Mouse (Mus musculus) kidney, embryonic 16.5 days (tissue): ENCODE results near the gene Trim62. TPM values are rescaled to one million over a fixed set of nuclear protein-coding genes. Genes with fewer than 3 reads are reported as not detected.

ENCODE experiments used
- ATAC-seq: fragments of 200-750 bp; cut with Nextera tagmentation; 2 replicates; pipeline ENCODE4 v1.8.0; 2017; ENCODE audit warnings: moderate TSS enrichment; ENCODE audit not compliant: low FRiP score, low TSS enrichment
- H3K27ac ChIP-seq: fragments of 300-500 bp; sonication (generic); 2 replicates; pipeline ENCODE4 v1.5.1; 2014; ENCODE audit warnings: low read length
- H3K27me3 ChIP-seq: fragments of 300-500 bp; sonication (generic); 2 replicates; pipeline ENCODE4 v1.6.1; 2014; ENCODE audit warnings: low read length, control low read depth, mixed read lengths; ENCODE audit not compliant: insufficient read depth
- H3K36me3 ChIP-seq: fragments of 300-500 bp; sonication (generic); 2 replicates; pipeline ENCODE4 v1.6.1; 2014; ENCODE audit warnings: low read length, control low read depth, mixed read lengths; ENCODE audit not compliant: insufficient read depth
- H3K4me1 ChIP-seq: fragments of 300-500 bp; sonication (generic); 2 replicates; pipeline ENCODE4 v1.6.1; 2014; ENCODE audit warnings: low read length, control low read depth, mixed read lengths; ENCODE audit not compliant: insufficient read depth
- H3K4me2 ChIP-seq: fragments of 300-500 bp; sonication (generic); replicated peaks from 2 replicates; pipeline ENCODE4 v1.6.1; 2014; ENCODE audit warnings: low read depth, low read length
- H3K4me3 ChIP-seq: fragments of 300-500 bp; sonication (generic); 2 replicates; pipeline ENCODE4 v1.5.1; 2014; ENCODE audit warnings: mild to moderate bottlenecking, low read length
- H3K9ac ChIP-seq: fragments of 300-500 bp; sonication (generic); replicated peaks from 2 replicates; pipeline ENCODE4 v1.6.1; 2014; ENCODE audit warnings: low read length
- H3K9me3 ChIP-seq: fragments of 300-500 bp; sonication (generic); 2 replicates; pipeline ENCODE4 v1.6.1; 2016; ENCODE audit warnings: low read length, control low read depth
- WGBS: fragments of 180-500 bp; shearing (Covaris S2); extraction: QIAGEN DNeasy Blood & Tissue Kit; methylation state at CpG from one replicate; pipeline ENCODE4 v1.1.7; 2014; 5-methylcytosine and 5-hydroxymethylcytosine counted together
- polyA plus RNA-seq: library from polyadenylated mRNA; unstranded; fragments of >200 nt; fragmentation: Nextera tagmentation; extraction: Ambion mirVana; gene quantifications from 2 replicates; pipeline ENCODE4 v1.2.1, GENCODE M21; 2015

The Trim62 gene
- polyA plus RNA-seq, 1 experiment from 2014 or later, result 6.4 TPM

- Histone ChIP-seq H3K27me3 (no peaks in the 10 kb centered on the region), H3K9ac (no peak overlapping the region), H3K4me3 (no peak overlapping the region), H3K4me1 (peaks cover 7% of the 10 kb centered on the region), H3K36me3 (no peaks in the 10 kb centered on the region), H3K4me2 (no peak overlapping the region), H3K27ac (no peak overlapping the region), H3K9me3 (no peaks in the 10 kb centered on the region)
- no peak for ATAC-seq
- WGBS, result 89% methylated on average over 6 of the region's 6 CpGs
These were observed 34.4 kb downstream of the Trim62 start for GRCm38 (mm10) chr4:128917756-128918155.

GRCm38 (mm10) chr4:128918187-128918586 is 34.8 kb downstream of the Trim62 start:
- Histone ChIP-seq H3K4me1 (peaks cover 7% of the 10 kb centered on the region), H3K9me3 (no peaks in the 10 kb centered on the region), H3K9ac (no peak overlapping the region), H3K27me3 (no peaks in the 10 kb centered on the region), H3K36me3 (no peaks in the 10 kb centered on the region), H3K27ac (no peak overlapping the region), H3K4me3 (no peak overlapping the region), H3K4me2 (0 out of 2 replicates have a peak overlapping the region, but pooled peaks have one; percentile 12)
- 25% methylated on average over 3 of the region's 3 CpGs for WGBS
- ATAC-seq, result peak; percentile 51; the same call in 1 of the 2 replicates

DNA sequence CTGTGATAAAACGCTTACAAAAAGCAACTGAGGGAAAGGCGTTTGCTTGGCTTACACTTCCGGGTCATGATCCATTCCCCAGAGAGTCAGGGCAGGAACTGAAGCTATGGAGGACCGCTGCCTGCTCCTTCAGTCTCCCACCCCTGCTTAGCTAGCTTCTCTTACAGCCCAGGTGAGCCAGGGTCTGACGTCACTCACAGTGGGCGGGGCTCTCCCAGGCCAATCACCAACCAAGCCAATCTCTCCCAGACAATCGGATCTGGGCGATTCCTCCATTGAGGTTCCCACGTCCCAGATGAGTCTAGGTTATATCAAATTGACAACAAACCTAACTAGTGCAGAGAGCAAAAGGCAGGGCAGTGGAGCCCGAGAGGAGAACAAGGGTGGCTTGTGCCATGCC is 35.7 kb downstream of the Trim62 start:
- Histone ChIP-seq H3K27ac (no peak overlapping the region), H3K9me3 (no peaks in the 10 kb centered on the region), H3K4me3 (no peak overlapping the region), H3K4me1 (peaks cover 7% of the 10 kb centered on the region), H3K27me3 (no peaks in the 10 kb centered on the region), H3K9ac (no peak overlapping the region), H3K36me3 (no peaks in the 10 kb centered on the region), H3K4me2 (no peak overlapping the region)
- ATAC-seq, result no peak
- WGBS, result 25% methylated on average over 10 of the region's 10 CpGs

DNA sequence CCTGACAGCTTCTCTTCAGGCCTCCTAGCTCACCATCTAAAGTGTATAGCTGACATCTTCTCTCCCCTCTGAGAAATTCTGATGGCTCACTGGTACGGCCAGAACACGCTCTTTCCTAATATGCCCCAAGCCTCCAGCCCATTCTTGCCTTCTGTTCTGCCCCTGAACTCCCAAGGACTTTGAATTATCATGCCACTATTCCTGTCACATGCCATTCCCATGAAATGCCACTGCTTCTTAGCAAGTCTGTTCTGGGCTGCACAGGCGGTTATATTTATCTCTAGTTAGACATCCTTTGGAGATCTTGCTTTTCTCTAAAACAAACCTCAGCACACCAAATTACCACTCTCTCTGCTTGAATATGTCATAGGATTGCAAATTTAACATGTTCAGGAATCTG is 40.2 kb downstream of the Trim62 start:
- Histone ChIP-seq H3K4me1 (peaks cover 4% of the 10 kb centered on the region), H3K9me3 (no peaks in the 10 kb centered on the region), H3K4me3 (no peak overlapping the region), H3K27me3 (no peaks in the 10 kb centered on the region), H3K9ac (no peak overlapping the region), H3K36me3 (no peaks in the 10 kb centered on the region), H3K4me2 (no peak overlapping the region), H3K27ac (no peak overlapping the region)
- WGBS, result 87% methylated on average over 3 of the region's 3 CpGs
- no peak for ATAC-seq

- 14% methylated on average over 36 of the region's 36 CpGs for WGBS
- Histone ChIP-seq H3K4me3 (peak overlapping the region; percentile 46), H3K36me3 (no peaks in the 10 kb centered on the region), H3K4me2 (peak overlapping the region; percentile 81), H3K27ac (no peak overlapping the region), H3K9me3 (no peaks in the 10 kb centered on the region), H3K27me3 (no peaks in the 10 kb centered on the region), H3K9ac (peak overlapping the region; percentile 64), H3K4me1 (no peaks in the 10 kb centered on the region)
- ATAC-seq, result peak; percentile 61
These were observed 41.6 kb downstream of the Trim62 start for GRCm38 (mm10) chr4:128924841-128925606.

- no peak for ATAC-seq
- Histone ChIP-seq H3K27ac (no peak overlapping the region), H3K4me2 (no peak overlapping the region), H3K9me3 (no peaks in the 10 kb centered on the region), H3K4me1 (no peaks in the 10 kb centered on the region), H3K27me3 (no peaks in the 10 kb centered on the region), H3K4me3 (no peak overlapping the region), H3K9ac (no peak overlapping the region), H3K36me3 (no peaks in the 10 kb centered on the region)
- 43% methylated on average over 7 of the region's 7 CpGs for WGBS
These were observed 49.4 kb downstream of the Trim62 start for GRCm38 (mm10) chr4:128932783-128933182.

GRCm38 (mm10) chr4:128935595-128935994 is 52.2 kb downstream of the Trim62 start:
- no peaks in the 10 kb centered on the region for H3K36me3 ChIP-seq
- no peak overlapping the region for H3K4me3 ChIP-seq
- H3K27me3 ChIP-seq, result no peaks in the 10 kb centered on the region
- H3K9me3 ChIP-seq, result no peaks in the 10 kb centered on the region
- H3K9ac ChIP-seq, result no peak overlapping the region
- no peaks in the 10 kb centered on the region for H3K4me1 ChIP-seq
- ATAC-seq, result no peak
- no peak overlapping the region for H3K27ac ChIP-seq
- H3K4me2 ChIP-seq, result no peak overlapping the region
- 71% methylated on average over 5 of the region's 5 CpGs for WGBS

DNA sequence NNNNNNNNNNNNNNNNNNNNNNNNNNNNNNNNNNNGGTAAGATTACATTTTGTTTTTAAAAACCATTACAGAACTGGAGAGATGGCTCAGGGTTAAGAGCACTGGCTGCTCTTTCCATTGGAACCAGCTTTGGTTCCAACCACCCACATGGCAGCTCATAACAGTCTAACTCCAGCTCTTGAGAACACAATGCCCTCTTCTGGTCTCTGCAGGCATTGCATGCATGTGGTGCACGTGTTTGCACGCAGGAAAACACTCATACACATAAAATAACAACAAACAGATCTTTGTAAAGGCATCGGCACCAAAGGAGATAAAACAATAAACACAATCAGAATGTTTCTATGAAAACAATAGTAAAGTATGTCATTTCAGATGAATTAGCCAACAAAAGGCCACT is 59.0 kb downstream of the Trim62 start:
- Histone ChIP-seq H3K4me2 (no peak overlapping the region), H3K27me3 (no peaks in the 10 kb centered on the region), H3K9ac (no peak overlapping the region), H3K27ac (no peak overlapping the region), H3K9me3 (no peaks in the 10 kb centered on the region), H3K4me1 (no peaks in the 10 kb centered on the region), H3K4me3 (no peak overlapping the region), H3K36me3 (no peaks in the 10 kb centered on the region)
- no peak for ATAC-seq
- 61% methylated on average over 3 of the region's 3 CpGs for WGBS

GRCm38 (mm10) chr4:128946736-128947135 is 63.4 kb downstream of the Trim62 start:
- H3K36me3 ChIP-seq, result no peaks in the 10 kb centered on the region
- H3K4me2 ChIP-seq, result no peak overlapping the region
- ATAC-seq, result no peak
- 77% methylated on average over 9 of the region's 9 CpGs for WGBS
- no peaks in the 10 kb centered on the region for H3K9me3 ChIP-seq
- H3K27ac ChIP-seq, result no peak overlapping the region
- H3K9ac ChIP-seq, result no peak overlapping the region
- H3K4me3 ChIP-seq, result no peak overlapping the region
- no peaks in the 10 kb centered on the region for H3K27me3 ChIP-seq
- H3K4me1 ChIP-seq, result no peaks in the 10 kb centered on the region

DNA sequence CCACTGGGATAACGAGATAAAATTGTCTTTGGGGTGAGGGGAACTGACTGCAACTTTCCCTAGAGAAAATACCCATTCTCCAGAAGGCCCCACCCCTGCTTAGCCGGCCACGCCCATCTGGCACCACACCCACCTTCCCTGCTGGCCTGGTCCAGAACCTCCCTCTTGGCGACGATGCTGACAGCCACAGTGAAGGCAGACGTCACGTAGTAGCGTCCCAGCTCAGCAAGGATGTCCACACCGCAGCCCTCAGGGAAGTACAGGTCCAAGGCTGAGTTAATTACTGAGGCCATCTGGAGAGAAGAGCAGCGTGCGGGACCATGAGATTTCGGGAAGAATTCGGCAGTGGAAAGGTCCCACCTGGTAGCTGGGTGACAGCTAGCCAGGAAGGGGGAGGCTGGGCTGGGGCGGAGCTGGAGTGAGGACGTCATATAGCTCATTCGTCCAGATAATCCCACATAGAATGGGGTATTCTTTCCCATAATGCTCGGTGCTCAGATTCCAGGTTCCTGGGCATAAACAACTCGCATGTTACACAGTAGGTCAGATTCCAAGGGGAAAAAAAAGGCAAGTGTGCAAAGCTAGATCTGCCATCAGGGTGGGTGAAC is 64.0 kb downstream of the Trim62 start:
- Histone ChIP-seq H3K4me1 (no peaks in the 10 kb centered on the region), H3K27me3 (no peaks in the 10 kb centered on the region), H3K9me3 (no peaks in the 10 kb centered on the region), H3K4me2 (peak overlapping the region; percentile 24; the same call in 1 of the 2 replicates), H3K36me3 (no peaks in the 10 kb centered on the region), H3K27ac (no peak overlapping the region), H3K4me3 (no peak overlapping the region), H3K9ac (no peak overlapping the region)
- 16% methylated on average over 18 of the region's 18 CpGs for WGBS
- ATAC-seq, result peak; percentile 25; the same call in 1 of the 2 replicates
